In the genomic region with DNA sequence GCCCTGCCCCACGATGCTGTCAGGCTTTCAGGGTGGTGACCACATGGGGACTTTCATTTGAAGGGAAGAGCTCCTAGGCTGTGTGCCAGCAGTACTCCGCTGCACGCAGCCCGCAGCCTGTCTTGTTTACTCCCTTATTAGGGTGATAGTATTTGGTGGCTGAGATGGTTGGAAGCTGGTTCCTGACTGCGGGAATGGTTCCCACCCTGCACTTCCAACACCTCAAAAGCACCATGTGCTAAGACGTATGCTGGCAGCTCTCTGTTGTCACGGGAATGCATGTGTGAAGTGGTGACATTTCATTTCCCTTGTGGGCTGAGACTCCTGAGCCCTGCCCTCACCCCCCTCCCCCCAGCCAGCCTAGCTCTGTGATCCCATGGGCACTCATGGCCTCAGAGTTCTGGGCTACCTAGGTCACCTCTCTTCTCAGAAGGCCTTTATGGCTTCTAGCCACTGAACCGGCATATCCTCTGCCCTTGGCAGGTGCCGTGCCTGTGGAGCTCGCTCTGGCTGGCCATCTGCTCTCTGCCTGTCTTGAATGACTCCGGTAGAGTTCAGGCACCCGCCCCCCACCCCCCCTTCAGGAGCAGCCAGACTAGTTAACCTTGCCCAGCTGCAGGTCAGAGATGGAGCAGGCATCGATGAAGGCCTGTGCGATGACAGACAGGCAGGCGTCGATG, we compare ENCODE assay signal across 10 mouse cellular contexts. TPM values are rescaled to one million over a fixed set of nuclear protein-coding genes. Genes with fewer than 3 reads are reported as not detected.
DNase-seq lines count a peak whose midpoint lies in the region; ATAC-seq and TF ChIP-seq lines count a peak whose summit lies in the region.
"Had no signal": no experiment of that assay in that cellular context is flagged by ENCODE, and none has a peak within 500 bp of the region (broad histone marks: within the 10 kb centered on the region; RNA-seq: fewer than 3 reads in every experiment).

No protein-coding gene starts in this region.

- H3K4me3 ChIP-seq in midbrain, embryonic 10.5 days: no peak overlapping the region
- no peak overlapping the region for H3K4me3 ChIP-seq in midbrain, embryonic 15.5 days
- no peak overlapping the region for H3K4me3 ChIP-seq in heart, embryonic 13.5 days
- H3K4me3 ChIP-seq in kidney, postnatal 0 days (replicated peaks; ENCODE audit: low read depth, low read length): no peak overlapping the region

- peak; percentile 18 for DNase-seq in midbrain, embryonic 10.5 days (ENCODE audit: low spot score)
- peak; percentile 43 for DNase-seq in embryo, embryonic 10.5 days (ENCODE audit: low spot score)
- peak; percentile 90 for DNase-seq in kidney, postnatal 0 days (ENCODE audit: low spot score)
- DNase-seq in frontal cortex, postnatal 36 days (ENCODE audit: low spot score in 2 of 2): no peak
- DNase-seq in thymus, postnatal 10 days (ENCODE audit: low spot score in 2 of 2): no peak

- 61% methylated on average over 16 of the region's 16 CpGs for WGBS in midbrain, embryonic 10.5 days
- WGBS in midbrain, embryonic 15.5 days: 50% methylated on average over 16 of the region's 16 CpGs
- WGBS in heart, embryonic 13.5 days: 29% methylated on average over 16 of the region's 16 CpGs
- WGBS in kidney, postnatal 0 days: 29% methylated on average over 16 of the region's 16 CpGs

- no peak overlapping the region for H3K9ac ChIP-seq in midbrain, embryonic 15.5 days
- H3K9ac ChIP-seq in heart, embryonic 13.5 days: peak overlapping the region; percentile 48; the same call in 1 of the 2 replicates
- no peak overlapping the region for H3K9ac ChIP-seq in kidney, postnatal 0 days (ENCODE audit: low read depth, low read length)

- H3K4me1 ChIP-seq in midbrain, embryonic 10.5 days: peaks cover 25% of the 10 kb centered on the region
- peaks cover 5% of the 10 kb centered on the region; the same call in 1 of the 2 replicates for H3K4me1 ChIP-seq in midbrain, embryonic 15.5 days
- H3K4me1 ChIP-seq in heart, embryonic 13.5 days: peaks cover 63% of the 10 kb centered on the region
- H3K4me1 ChIP-seq in kidney, postnatal 0 days (replicated peaks; ENCODE audit: insufficient read depth, low read length): peaks cover 17% of the 10 kb centered on the region

- no peak for ATAC-seq in midbrain, embryonic 15.5 days (replicated peaks)
- ATAC-seq in heart, embryonic 13.5 days (ENCODE audit: extremely low read depth, insufficient number of reproducible peaks, low FRiP score, low TSS enrichment): peak; percentile 41; the same call in 1 of the 2 replicates
- peak; percentile 75 for ATAC-seq in kidney, postnatal 0 days (replicated peaks; ENCODE audit: low FRiP score, low read depth)
- 0 out of 2 replicates have a peak, but pooled peaks have one; percentile 23 for ATAC-seq in megakaryocyte progenitor cell, adult 5-6 weeks (replicated peaks; ENCODE audit: poor library complexity)

- no peak overlapping the region for H3K4me2 ChIP-seq in midbrain, embryonic 15.5 days
- no peak overlapping the region for H3K4me2 ChIP-seq in heart, embryonic 13.5 days
- no peak overlapping the region for H3K4me2 ChIP-seq in kidney, postnatal 0 days (ENCODE audit: low read length)

- H3K9me3 ChIP-seq in midbrain, embryonic 10.5 days (replicated peaks): no peaks in the 10 kb centered on the region
- no peaks in the 10 kb centered on the region for H3K9me3 ChIP-seq in midbrain, embryonic 15.5 days
- no peaks in the 10 kb centered on the region for H3K9me3 ChIP-seq in heart, embryonic 13.5 days
- no peaks in the 10 kb centered on the region for H3K9me3 ChIP-seq in kidney, postnatal 0 days (replicated peaks; ENCODE audit: low read length)
- H3K9me3 ChIP-seq: G1E had no signal

- H3K36me3 ChIP-seq in midbrain, embryonic 10.5 days: no peaks in the 10 kb centered on the region
- H3K36me3 ChIP-seq in midbrain, embryonic 15.5 days (replicated peaks): no peaks in the 10 kb centered on the region
- peaks cover 75% of the 10 kb centered on the region for H3K36me3 ChIP-seq in heart, embryonic 13.5 days
- peaks cover 38% of the 10 kb centered on the region for H3K36me3 ChIP-seq in kidney, postnatal 0 days (ENCODE audit: insufficient read depth, low read length)
- H3K36me3 ChIP-seq: G1E had no signal

- TF ChIP-seq CTCF in kidney, postnatal 0 days (IDR thresholded peaks at IDR 0.05; ENCODE audit: low read depth): no peak

- peak overlapping the region; percentile 63 for H3K27ac ChIP-seq in midbrain, embryonic 10.5 days (replicated peaks)
- no peak overlapping the region for H3K27ac ChIP-seq in midbrain, embryonic 15.5 days
- peak overlapping the region; percentile 64 for H3K27ac ChIP-seq in heart, embryonic 13.5 days (replicated peaks)
- H3K27ac ChIP-seq in kidney, postnatal 0 days: peak overlapping the region; percentile 54

- H3K27me3 ChIP-seq in midbrain, embryonic 10.5 days (ENCODE audit: low read depth, poor library complexity, severe bottlenecking): no peaks in the 10 kb centered on the region
- no peaks in the 10 kb centered on the region for H3K27me3 ChIP-seq in midbrain, embryonic 15.5 days (replicated peaks)
- no peaks in the 10 kb centered on the region for H3K27me3 ChIP-seq in heart, embryonic 13.5 days (replicated peaks)
- H3K27me3 ChIP-seq in kidney, postnatal 0 days (ENCODE audit: insufficient read depth, low read length): no peaks in the 10 kb centered on the region

RNA-seq across cellular contexts. Expression of a gene that starts 12.3 kb away (rescaled TPM):
- not detected in 2 replicates for polyA plus RNA-seq in midbrain, embryonic 10.5 days (2016; fragmentation: Nextera tagmentation; extraction: Ambion mirVana)
- not detected in 2 replicates for polyA plus RNA-seq in midbrain, embryonic 15.5 days (2015; fragmentation: Nextera tagmentation; extraction: Ambion mirVana)
- polyA plus RNA-seq in heart, embryonic 13.5 days (2015; fragmentation: Nextera tagmentation; extraction: Ambion mirVana): not detected in 2 replicates
- not detected in 2 replicates for polyA plus RNA-seq in kidney, postnatal 0 days (2015; fragmentation: Nextera tagmentation; extraction: Ambion mirVana)
- not detected in 2 replicates for total RNA-seq in megakaryocyte progenitor cell, adult 5-6 weeks (2015)
- total RNA-seq in megakaryocyte progenitor cell, adult 5-6 weeks (2017): not detected in 2 replicates
- total RNA-seq: G1E; gastrocnemius, postnatal 4 days had no signal
- polyA plus RNA-seq: G1E had no signal

RNA-seq across cellular contexts. Expression of a gene that starts 25.5 kb away (rescaled TPM):
- polyA plus RNA-seq in midbrain, embryonic 10.5 days (2016; fragmentation: Nextera tagmentation; extraction: Ambion mirVana): 0.17 and 0.20 TPM in 2 replicates
- polyA plus RNA-seq in midbrain, embryonic 15.5 days (2015; fragmentation: Nextera tagmentation; extraction: Ambion mirVana): 0.18 and 0.49 TPM in 2 replicates
- 0.08 TPM in 1 of 2 replicates, not detected in the other for polyA plus RNA-seq in heart, embryonic 13.5 days (2015; fragmentation: Nextera tagmentation; extraction: Ambion mirVana)
- polyA plus RNA-seq in kidney, postnatal 0 days (2015; fragmentation: Nextera tagmentation; extraction: Ambion mirVana): not detected in 2 replicates
- 0.15 TPM in 1 of 2 replicates, not detected in the other for total RNA-seq in megakaryocyte progenitor cell, adult 5-6 weeks (2015)
- 0.34 TPM in 1 of 2 replicates, not detected in the other for total RNA-seq in megakaryocyte progenitor cell, adult 5-6 weeks (2017)
- polyA plus RNA-seq: G1E had no signal

RNA-seq across cellular contexts. Expression of a gene that starts 37.7 kb away (rescaled TPM):
- polyA plus RNA-seq in midbrain, embryonic 10.5 days (2016; fragmentation: Nextera tagmentation; extraction: Ambion mirVana): 18.1 and 18.9 TPM in 2 replicates
- polyA plus RNA-seq in midbrain, embryonic 15.5 days (2015; fragmentation: Nextera tagmentation; extraction: Ambion mirVana): 8.0 and 8.3 TPM in 2 replicates
- polyA plus RNA-seq in heart, embryonic 13.5 days (2015; fragmentation: Nextera tagmentation; extraction: Ambion mirVana): 39.6 and 43.5 TPM in 2 replicates
- 42.3 and 42.4 TPM in 2 replicates for polyA plus RNA-seq in kidney, postnatal 0 days (2015; fragmentation: Nextera tagmentation; extraction: Ambion mirVana)
- 51.5 and 70.9 TPM in 2 replicates for total RNA-seq in megakaryocyte progenitor cell, adult 5-6 weeks (2015)
- total RNA-seq in megakaryocyte progenitor cell, adult 5-6 weeks (2017): 33.9 and 43.9 TPM in 2 replicates

Comparison
In these comparisons a context has a peak if more than half of its experiments do, and no peak if none do; other contexts are left out.
1. DNase-seq: peak in midbrain, embryonic 10.5 days (single experiment), embryo, embryonic 10.5 days (single experiment) and kidney, postnatal 0 days (single experiment); none in frontal cortex, postnatal 36 days (0 of 2) and thymus, postnatal 10 days (0 of 2).